Mouse (Mus musculus) splenic B cell, adult 2 months (primary cell): ENCODE measurements at regions not wholly inside any gene's neighbourhood (a gene's known extent, or its start where the extent isn't known, plus 50 kb on each side); places are given as distances from the start of the nearest gene placed in this dataset.

Source experiments
- DNase-seq: peaks from one replicate; pipeline ENCODE4 v3.0.0-alpha.2; 2011; ENCODE audit warnings: low read depth, low spot score
- H3K27me3 ChIP-seq: 2 replicates; pipeline ENCODE4 v1.6.1; 2012; ENCODE audit warnings: mild to moderate bottlenecking, low read length, moderate library complexity, mixed read lengths; ENCODE audit not compliant: control insufficient read depth, poor library complexity, insufficient read depth, severe bottlenecking
- H3K36me3 ChIP-seq: 2 replicates; pipeline ENCODE4 v1.6.1; 2012; ENCODE audit warnings: mild to moderate bottlenecking, low read length, moderate library complexity, mixed read lengths; ENCODE audit not compliant: control insufficient read depth, poor library complexity, insufficient read depth, severe bottlenecking

DNA sequence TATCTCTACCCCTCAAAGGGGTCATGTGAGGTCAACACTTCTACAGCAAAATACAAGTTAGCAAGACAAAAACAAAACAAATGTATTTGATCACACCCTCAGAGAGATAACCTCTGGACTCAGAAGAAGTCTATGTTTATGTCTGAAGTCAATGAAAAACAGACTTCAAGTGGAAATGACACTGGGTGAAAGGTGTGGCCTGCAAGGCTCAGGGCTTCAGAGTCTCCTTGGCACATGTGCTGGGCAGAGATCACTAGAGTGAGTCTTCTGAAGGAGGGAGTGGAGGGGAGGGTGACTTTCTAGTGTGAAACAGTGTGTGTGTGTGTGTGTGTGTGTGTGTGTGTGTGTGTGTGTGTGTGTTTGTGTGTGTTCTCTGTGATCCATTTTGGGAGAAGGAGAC is 68.2 kb downstream of the Il12a start:
- H3K36me3 ChIP-seq: no peaks in the 10 kb centered on the region
- no peak for DNase-seq

DNA sequence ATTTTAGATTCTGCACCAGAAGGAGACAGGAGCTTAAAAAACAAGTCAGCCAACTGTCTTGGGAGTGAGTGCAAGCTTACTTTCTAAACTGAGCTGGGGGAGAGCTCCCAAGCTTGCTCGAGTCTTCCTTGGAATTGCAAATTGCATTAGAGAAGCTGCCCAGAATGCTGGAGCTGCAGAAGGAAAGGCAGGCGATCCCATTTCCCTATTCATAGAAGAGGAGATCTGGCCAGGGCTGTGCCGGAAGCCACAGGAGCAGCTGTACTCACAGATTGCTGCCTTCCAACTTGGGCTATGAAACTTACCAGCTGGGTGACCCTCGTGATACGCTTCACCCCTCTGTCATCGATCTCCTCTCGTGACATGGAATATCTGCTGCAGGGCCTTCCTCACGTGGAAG is 68.9 kb downstream of the Il12a start:
- Histone ChIP-seq H3K27me3 (no peaks in the 10 kb centered on the region), H3K36me3 (no peaks in the 10 kb centered on the region)
- DNase-seq: no peak

More for the DNA sequence above, 68.2 kb downstream of the Il12a start:
- H3K27me3 ChIP-seq: no peaks in the 10 kb centered on the region

DNA sequence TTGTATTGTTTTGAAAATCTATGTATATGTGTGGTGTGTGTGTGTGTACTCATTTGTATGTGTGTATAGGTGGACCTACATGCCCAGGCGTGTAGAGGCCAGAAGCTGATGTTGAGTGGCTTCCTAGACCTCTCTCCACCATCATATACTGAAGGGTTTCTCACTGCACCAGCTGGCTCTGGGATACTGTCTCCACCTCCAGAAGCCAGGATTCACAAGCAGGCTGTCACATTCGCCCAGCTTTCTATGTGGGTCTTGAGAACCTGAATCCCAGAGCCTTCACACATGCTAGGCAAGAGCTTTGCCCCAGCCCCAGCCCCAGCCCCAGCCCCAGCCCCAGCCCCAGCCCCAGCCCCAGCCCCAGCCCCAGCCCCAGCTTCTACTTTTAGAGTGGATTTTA is 70.4 kb downstream of the Il12a start:
- Histone ChIP-seq H3K36me3 (no peaks in the 10 kb centered on the region), H3K27me3 (no peaks in the 10 kb centered on the region)
- DNase-seq: no peak

DNA sequence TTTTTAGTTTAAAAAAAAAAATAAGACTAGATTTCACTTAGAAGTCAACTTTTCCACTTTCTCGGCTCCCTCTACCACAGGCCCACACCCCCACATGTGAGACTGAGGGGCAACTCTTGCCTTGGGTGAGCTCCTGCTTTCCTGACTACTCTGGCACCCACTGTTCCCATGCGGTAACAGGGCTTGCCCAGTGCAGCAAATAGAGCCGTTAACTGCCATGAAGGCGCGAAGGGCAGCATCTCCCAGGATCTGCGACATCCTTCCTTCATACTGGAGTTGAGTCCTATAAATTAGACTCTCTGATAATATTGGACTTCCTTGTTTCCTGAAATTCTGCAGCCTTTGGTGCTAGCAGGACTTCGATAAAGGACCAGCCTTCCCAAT is 70.8 kb downstream of the Il12a start:
- DNase-seq: no peak

DNA sequence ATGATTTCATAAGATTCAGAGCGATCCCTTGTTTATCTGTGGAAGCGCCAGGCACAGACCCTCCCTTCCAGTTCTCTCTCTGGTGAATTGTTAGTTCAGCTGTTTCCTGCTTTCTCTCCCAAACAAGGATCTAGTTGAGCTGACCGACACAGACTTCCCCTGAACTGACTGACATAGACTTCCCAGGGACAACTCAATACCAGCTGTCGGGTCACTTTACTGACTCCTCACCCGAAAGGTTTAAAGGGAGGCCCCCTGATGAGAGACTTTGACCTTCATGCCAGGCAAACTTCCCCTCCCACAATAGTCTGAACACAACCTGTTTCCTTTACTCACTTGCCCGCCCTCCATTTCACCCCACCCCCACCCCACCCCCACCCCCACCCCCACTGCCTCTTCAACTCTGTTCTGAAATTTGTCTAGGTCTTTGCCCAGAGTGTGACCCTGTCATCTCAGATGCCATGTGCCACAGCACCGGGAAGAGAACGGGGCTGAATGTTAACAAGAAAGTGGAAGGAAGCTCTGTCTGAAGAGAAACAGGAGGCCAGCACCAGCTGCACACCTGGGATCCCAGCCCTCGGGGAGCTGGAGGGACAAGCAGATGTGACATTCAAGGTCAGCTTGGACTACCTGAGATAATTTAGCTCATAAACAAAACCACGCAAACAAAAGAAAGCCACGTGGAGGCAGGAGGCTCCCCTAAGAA is 71.3 kb downstream of the Il12a start:
- DNase-seq: no peak
- H3K27me3 ChIP-seq: no peaks in the 10 kb centered on the region
- no peaks in the 10 kb centered on the region for H3K36me3 ChIP-seq

More for the DNA sequence above, 70.8 kb downstream of the Il12a start:
- Histone ChIP-seq H3K27me3 (no peaks in the 10 kb centered on the region), H3K36me3 (no peaks in the 10 kb centered on the region)

DNA sequence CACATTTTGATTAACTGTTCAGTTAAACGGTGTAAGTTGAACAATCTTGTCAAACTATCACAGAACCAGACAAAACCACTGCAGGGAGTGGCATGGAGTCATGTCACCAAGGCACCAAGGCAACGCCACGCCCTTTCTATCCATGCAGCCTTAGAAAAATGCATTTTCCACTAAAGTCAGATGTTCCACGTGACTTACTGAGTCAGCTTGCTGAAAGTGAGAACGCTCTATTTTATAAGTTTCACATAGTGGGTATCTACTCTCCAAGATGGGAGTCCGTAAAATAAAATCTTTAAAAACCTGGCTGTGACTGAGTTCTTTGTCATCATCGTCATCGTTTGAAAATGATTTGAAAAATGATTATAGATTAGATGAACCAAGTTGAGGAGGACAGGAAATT is 72.5 kb downstream of the Il12a start:
- H3K27me3 ChIP-seq: no peaks in the 10 kb centered on the region
- H3K36me3 ChIP-seq: no peaks in the 10 kb centered on the region
- no peak for DNase-seq

DNA sequence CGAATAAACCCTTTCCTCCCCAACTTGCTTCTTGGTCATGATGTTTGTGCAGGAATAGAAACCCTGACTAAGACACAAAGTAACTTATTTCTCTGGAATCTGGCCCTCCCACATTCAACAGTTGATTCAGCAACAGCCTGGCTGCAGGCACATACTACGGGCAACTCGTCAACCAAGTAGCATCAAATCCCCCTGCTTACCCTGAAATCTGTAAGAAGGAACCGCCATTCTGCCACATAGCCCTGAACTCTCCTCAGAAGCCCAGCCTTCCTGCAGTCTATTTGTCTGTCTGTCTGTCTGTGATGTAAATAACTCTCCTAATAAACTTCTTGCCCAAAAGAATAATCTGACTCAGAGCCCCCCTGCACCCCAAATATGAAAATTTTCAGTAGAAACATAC is 73.9 kb downstream of the Il12a start:
- DNase-seq: no peak
- no peaks in the 10 kb centered on the region for H3K36me3 ChIP-seq
- H3K27me3 ChIP-seq: no peaks in the 10 kb centered on the region

DNA sequence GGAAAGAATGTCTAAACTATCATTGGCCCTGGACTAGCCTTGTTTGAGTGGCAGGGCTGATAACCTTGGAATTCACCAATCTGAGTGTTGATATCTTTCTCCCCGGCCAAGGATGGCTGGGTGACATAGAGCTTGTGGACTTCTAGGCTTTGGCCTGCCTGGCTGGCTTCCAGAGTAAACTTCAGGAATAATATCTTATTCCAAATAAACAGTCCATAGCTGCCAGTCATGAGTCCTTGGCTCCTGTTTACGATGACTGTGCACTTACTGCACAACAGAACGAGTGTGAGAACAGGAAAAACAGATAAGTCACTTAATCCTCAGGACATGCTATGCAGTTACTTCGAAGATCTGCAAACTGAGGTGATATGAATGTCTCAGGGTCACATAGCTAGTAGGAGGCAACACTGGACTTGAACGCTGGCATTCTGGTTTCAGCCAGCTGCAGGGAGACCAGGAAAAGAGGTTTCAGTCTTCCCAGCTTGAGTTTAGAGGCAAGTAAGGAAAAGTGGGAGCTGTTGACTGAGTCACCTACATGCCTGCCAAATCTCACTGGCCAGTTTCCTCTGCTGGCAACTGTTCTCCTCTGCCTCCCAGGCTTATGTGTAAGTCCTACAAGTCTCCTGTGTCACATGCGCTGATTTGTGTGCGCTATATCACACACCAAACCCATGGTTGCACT is 74.6 kb downstream of the Il12a start:
- no peaks in the 10 kb centered on the region for H3K27me3 ChIP-seq
- H3K36me3 ChIP-seq: no peaks in the 10 kb centered on the region
- DNase-seq: no peak

DNA sequence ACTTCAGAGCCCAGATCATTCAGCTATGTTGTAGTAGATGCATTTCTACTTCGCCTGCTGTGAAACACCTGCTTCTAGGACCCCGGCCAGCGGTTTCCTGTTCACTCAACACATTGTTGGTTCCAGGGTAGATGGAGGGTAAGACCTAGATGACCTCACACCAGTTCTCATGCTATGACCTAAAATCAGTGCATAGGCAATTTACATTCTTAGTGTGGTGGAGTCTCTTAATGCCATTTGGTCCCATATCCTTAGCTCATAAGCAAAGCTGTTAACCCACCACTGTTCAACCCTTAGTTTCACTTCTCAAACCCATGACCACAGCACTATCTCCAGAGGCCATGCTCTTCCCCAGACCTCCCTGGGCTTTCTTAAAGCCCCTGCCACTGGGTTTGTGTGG is 81.1 kb downstream of the Il12a start:
- Histone ChIP-seq H3K36me3 (no peaks in the 10 kb centered on the region), H3K27me3 (no peaks in the 10 kb centered on the region)
- peak; percentile 32 for DNase-seq

DNA sequence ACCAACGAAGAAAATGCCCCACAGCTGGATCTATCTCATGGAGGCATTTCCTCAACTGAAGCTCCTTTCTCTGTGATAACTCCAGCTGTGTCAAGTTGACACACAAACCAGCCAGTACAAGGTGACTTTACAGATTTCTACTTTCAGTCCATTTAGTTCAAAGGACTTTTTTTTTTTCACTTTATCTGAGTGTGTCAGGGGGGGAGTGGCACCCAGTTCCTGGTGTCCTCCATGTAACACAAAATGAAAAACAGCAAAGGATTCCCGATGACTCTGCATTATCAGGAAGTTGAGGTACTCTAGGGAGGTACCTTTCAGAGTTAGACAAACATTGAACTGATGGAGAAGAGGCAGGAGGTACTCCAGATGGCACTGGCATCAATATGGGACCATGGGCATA is 87.4 kb downstream of the Il12a start:
- Histone ChIP-seq H3K27me3 (no peaks in the 10 kb centered on the region), H3K36me3 (no peaks in the 10 kb centered on the region)
- no peak for DNase-seq

DNA sequence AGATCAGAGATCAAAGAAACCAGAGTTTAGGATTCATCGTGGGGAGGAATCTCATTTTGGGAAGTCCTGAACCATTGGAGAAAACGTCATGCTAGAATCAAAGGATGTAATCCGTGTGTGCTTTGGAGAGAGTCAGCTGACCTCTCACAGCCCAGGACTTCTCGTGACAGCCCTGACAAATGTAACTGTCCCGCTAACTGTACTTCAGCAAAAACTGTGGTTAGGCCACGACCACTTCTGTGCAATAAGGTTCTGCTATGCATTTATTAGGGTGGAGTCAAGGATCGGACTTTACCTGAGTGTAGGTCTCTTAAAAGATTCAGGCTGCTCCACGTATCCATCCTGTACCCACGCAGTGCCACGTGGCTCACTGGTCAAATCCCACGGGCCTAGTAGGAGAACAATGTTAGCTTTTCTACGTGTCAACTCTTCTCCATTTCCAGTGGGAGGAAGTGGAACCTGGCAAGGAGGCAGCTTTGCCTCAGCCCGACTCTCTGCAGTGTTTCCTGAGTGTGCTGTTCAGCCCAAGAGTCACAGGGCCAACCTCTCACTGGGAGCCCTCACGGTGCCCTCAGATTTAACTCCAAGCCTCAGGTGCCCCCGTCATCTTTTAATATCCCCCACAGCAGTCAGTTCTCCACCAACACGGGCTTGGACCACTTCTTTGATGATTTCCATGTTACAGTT is 88.1 kb downstream of the Il12a start:
- Histone ChIP-seq H3K36me3 (no peaks in the 10 kb centered on the region), H3K27me3 (no peaks in the 10 kb centered on the region)
- no peak for DNase-seq

DNA sequence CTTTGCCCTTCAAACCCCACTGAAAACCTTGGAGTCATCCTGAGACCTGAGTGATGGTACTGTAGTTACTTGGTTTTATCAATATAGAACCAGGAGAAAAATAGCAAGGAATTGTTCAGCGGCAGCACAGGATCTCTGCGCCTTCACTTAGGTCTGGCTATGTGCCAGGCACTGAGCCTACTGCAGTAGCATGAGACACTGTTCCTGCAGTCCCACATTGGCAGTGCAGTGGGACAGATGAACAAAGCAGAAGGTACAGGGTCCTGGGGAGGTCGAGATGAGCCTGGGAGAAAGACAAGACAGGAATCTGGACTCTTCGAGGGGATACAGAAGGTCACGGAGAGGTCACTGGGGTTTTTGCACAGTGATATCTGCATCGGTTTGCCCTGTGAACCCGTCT is 88.5 kb upstream of the 1110032F04Rik start:
- no peaks in the 10 kb centered on the region for H3K36me3 ChIP-seq
- DNase-seq: no peak
- no peaks in the 10 kb centered on the region for H3K27me3 ChIP-seq

DNA sequence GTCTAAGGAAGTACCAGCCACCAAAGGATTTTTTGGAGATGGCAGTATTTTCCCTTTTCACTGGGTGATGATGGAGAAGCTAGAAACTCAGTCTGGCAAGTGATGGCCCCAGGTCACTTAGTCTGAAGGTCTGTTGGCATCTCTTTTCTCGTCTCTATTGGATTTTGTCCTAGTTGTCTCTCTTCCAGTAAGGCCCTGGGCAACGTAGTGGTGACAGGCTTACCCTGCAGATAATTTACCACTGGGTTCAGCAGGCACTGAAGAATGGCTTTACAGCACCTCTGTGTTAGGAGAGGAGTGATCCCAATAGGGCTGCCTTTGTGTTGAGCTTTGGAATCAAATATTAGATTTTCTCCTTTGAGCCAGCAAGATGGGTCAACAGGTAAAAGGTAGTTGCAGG is 87.9 kb upstream of the 1110032F04Rik start:
- H3K27me3 ChIP-seq: no peaks in the 10 kb centered on the region
- DNase-seq: no peak
- H3K36me3 ChIP-seq: no peaks in the 10 kb centered on the region

DNA sequence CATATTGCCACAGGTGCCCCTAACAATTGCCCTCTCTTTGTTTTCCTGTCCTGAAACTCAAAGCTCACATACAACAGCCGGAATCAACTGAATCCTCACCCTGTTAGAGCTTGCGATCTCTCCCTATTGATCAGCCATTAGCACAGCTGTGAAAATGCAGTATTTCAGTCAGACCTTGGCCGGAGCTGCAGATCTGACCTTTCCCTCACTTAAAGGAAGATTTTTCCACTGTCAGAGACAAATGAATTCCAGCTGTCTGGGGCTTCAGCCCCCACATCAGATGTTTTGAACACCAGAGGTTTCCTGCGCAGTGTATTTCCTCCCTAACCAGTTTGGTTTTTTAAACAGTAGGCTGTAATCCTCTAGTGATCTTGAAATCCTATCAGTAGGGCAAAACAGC is 87.0 kb upstream of the 1110032F04Rik start:
- H3K27me3 ChIP-seq: no peaks in the 10 kb centered on the region
- no peaks in the 10 kb centered on the region for H3K36me3 ChIP-seq
- no peak for DNase-seq

DNA sequence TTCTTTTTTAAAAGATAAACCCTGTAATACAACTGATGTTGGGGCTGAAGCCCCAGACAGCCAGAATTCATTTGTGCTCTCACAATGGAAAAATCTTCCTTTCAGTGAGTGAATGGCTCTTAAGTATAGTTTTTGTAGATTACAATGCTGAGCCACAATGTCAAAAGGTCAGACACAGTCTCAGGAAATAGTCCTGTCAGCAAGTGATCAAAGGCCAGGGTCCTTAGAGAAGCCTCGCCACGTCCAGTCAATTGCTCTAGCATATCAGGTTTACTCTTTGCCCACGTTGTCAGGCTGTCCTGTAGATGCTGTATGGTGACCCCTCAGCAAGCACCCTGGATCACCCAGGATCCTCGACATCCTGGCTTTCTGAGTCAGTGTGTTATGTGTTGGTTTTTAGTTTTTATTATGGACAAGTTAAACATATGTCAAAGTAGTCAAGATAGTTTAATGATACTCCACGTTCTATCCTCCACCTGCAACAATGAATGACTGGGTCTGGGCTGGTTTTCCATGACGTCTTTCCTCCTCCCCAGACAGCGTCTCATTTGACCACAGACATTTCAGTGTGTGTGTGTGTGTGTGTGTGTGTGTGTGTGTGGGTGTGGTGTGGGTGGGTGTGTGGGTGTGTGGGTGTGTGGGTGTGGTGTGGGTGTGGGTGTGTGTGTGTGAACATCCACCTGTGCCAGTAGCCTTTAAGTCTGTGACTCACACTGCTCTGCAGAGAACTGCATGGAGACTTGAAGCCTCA is 85.5 kb upstream of the 1110032F04Rik start:
- Histone ChIP-seq H3K27me3 (no peaks in the 10 kb centered on the region), H3K36me3 (no peaks in the 10 kb centered on the region)
- DNase-seq: peak; percentile 32
